Mouse (Mus musculus) cerebellum, postnatal 14 days (tissue): ENCODE results near the gene Baiap2.
A peak's percentile ranks its signal among the peaks of the same experiment; 100 is the strongest.

Experiments
- DNase-seq, 2 experiments: peaks; one replicate each; pipeline ENCODE4 v3.0.0; 2021; ENCODE audit warnings: mixed read lengths in 2 of 2

Gene Baiap2

GRCm38 (mm10) chr11:120045839-120046552 is 103.4 kb downstream of the Baiap2 start:
- DNase-seq = peak; percentile 79 to 82

- DNase-seq = peak; percentile 68 to 75
Measured at GRCm38 (mm10) chr11:120046553-120047191, 104.1 kb downstream of the Baiap2 start, which contains the start of gene Aatk. Gene Aatk (minus strand): TSS chr11:120047167.

- DNase-seq = peak; percentile 65 to 67
Measured at GRCm38 (mm10) chr11:120047531-120048251, 105.1 kb downstream of the Baiap2 start.

GRCm38 (mm10) chr11:120048252-120048556 is 105.6 kb downstream of the Baiap2 start:
- peak; percentile 78 to 85 for DNase-seq

GRCm38 (mm10) chr11:120049067-120049466 is 106.5 kb downstream of the Baiap2 start:
- no peak for DNase-seq

- DNase-seq = peak; percentile 75 to 79
Measured at GRCm38 (mm10) chr11:120051124-120051811, 108.7 kb downstream of the Baiap2 start.

- no peak for DNase-seq
Measured at GRCm38 (mm10) chr11:120052274-120052673, 109.7 kb downstream of the Baiap2 start.

GRCm38 (mm10) chr11:120053846-120054245 is 111.3 kb downstream of the Baiap2 start:
- DNase-seq = no peak

- DNase-seq = peak; percentile 64 to 68
Measured at GRCm38 (mm10) chr11:120055953-120056732, 113.6 kb downstream of the Baiap2 start.
